Mouse (Mus musculus) stomach, embryonic 16.5 days (tissue): ENCODE results near the gene Ubiad1. TPM values are rescaled to one million over a fixed set of nuclear protein-coding genes. Genes with fewer than 3 reads are reported as not detected.

Experiments
- ATAC-seq: fragments of 200-750 bp; cut with Nextera tagmentation; 2 replicates; pipeline ENCODE4 v1.8.0; 2017; ENCODE audit warnings: moderate number of reproducible peaks, moderate TSS enrichment; ENCODE audit not compliant: insufficient read depth, low FRiP score
- H3K27ac ChIP-seq: fragments of 300-500 bp; sonication (generic); 2 replicates; pipeline ENCODE4 v1.5.1; 2014; ENCODE audit warnings: low read length
- H3K27me3 ChIP-seq: fragments of 300-500 bp; sonication (generic); 2 replicates; pipeline ENCODE4 v1.6.1; 2014; ENCODE audit warnings: low read length, control low read depth, mixed read lengths; ENCODE audit not compliant: control insufficient read depth, insufficient read depth
- H3K36me3 ChIP-seq: fragments of 300-500 bp; sonication (generic); 2 replicates; pipeline ENCODE4 v1.6.1; 2014; ENCODE audit warnings: low read length; ENCODE audit not compliant: control insufficient read depth, insufficient read depth
- H3K4me1 ChIP-seq: fragments of 300-500 bp; sonication (generic); 2 replicates; pipeline ENCODE4 v1.6.1; 2014; ENCODE audit warnings: low read length, control low read depth, mixed read lengths; ENCODE audit not compliant: control insufficient read depth, insufficient read depth
- H3K4me2 ChIP-seq: fragments of 300-500 bp; sonication (generic); 2 replicates; pipeline ENCODE4 v1.6.1; 2014; ENCODE audit warnings: low read depth, low read length, mixed read lengths
- H3K4me3 ChIP-seq: fragments of 300-500 bp; sonication (generic); replicated peaks from 2 replicates; pipeline ENCODE4 v1.5.1; 2014; ENCODE audit warnings: mild to moderate bottlenecking, low read length
- H3K9ac ChIP-seq: fragments of 300-500 bp; sonication (generic); 2 replicates; pipeline ENCODE4 v1.6.1; 2014; ENCODE audit warnings: low read length
- H3K9me3 ChIP-seq: fragments of 300-500 bp; sonication (generic); replicated peaks from 2 replicates; pipeline ENCODE4 v1.6.1; 2016; ENCODE audit warnings: low read length, control low read depth; ENCODE audit not compliant: control insufficient read depth
- WGBS: fragments of 180-500 bp; shearing (Covaris S2); extraction: QIAGEN DNeasy Blood & Tissue Kit; methylation state at CpG from one replicate; pipeline ENCODE4 v1.1.7; 2014; 5-methylcytosine and 5-hydroxymethylcytosine counted together
- polyA plus RNA-seq: library from polyadenylated mRNA; unstranded; fragments of >200 nt; fragmentation: Nextera tagmentation; extraction: Ambion mirVana; gene quantifications from 2 replicates; pipeline ENCODE4 v1.2.1, GENCODE M21; 2015

The Ubiad1 gene
- polyA plus RNA-seq, 1 experiment from 2014 or later = 20.0 TPM

- ATAC-seq = no peak
- 84% methylated on average over 10 of the region's 10 CpGs for WGBS
- Histone ChIP-seq H3K4me1 (no peaks in the 10 kb centered on the region), H3K27ac (no peak overlapping the region), H3K4me2 (no peak overlapping the region), H3K36me3 (peaks cover 29% of the 10 kb centered on the region), H3K9me3 (no peaks in the 10 kb centered on the region), H3K27me3 (no peaks in the 10 kb centered on the region), H3K4me3 (no peak overlapping the region), H3K9ac (no peak overlapping the region)
These were observed 26.8 kb upstream of the Ubiad1 start for GRCm38 (mm10) chr4:148471363-148471806.

- Histone ChIP-seq H3K27me3 (no peaks in the 10 kb centered on the region), H3K9ac (no peak overlapping the region), H3K4me2 (no peak overlapping the region), H3K9me3 (no peaks in the 10 kb centered on the region), H3K4me3 (no peak overlapping the region), H3K36me3 (peaks cover 39% of the 10 kb centered on the region), H3K4me1 (no peaks in the 10 kb centered on the region), H3K27ac (no peak overlapping the region)
- 91% methylated on average over 11 of the region's 11 CpGs for WGBS
- ATAC-seq = no peak
These were observed 25.1 kb upstream of the Ubiad1 start for GRCm38 (mm10) chr4:148469487-148470252.

- ATAC-seq = no peak
- Histone ChIP-seq H3K9ac (no peak overlapping the region), H3K36me3 (peaks cover 36% of the 10 kb centered on the region), H3K27me3 (no peaks in the 10 kb centered on the region), H3K4me1 (no peaks in the 10 kb centered on the region), H3K9me3 (no peaks in the 10 kb centered on the region), H3K4me2 (no peak overlapping the region), H3K4me3 (no peak overlapping the region), H3K27ac (no peak overlapping the region)
- WGBS = 91% methylated on average over 10 of the region's 10 CpGs
These were observed 23.8 kb upstream of the Ubiad1 start for GRCm38 (mm10) chr4:148468396-148468795.

GRCm38 (mm10) chr4:148466511-148467079, 22.0 kb upstream of the Ubiad1 start:
- Histone ChIP-seq H3K27ac (no peak overlapping the region), H3K4me2 (no peak overlapping the region), H3K36me3 (peaks cover 40% of the 10 kb centered on the region), H3K4me1 (no peaks in the 10 kb centered on the region), H3K27me3 (no peaks in the 10 kb centered on the region), H3K9ac (no peak overlapping the region), H3K4me3 (no peak overlapping the region), H3K9me3 (no peaks in the 10 kb centered on the region)
- no peak for ATAC-seq
- WGBS = 88% methylated on average over 5 of the region's 5 CpGs

- Histone ChIP-seq H3K4me1 (no peaks in the 10 kb centered on the region), H3K9me3 (no peaks in the 10 kb centered on the region), H3K4me3 (no peak overlapping the region), H3K27me3 (no peaks in the 10 kb centered on the region), H3K27ac (no peak overlapping the region), H3K4me2 (no peak overlapping the region), H3K9ac (no peak overlapping the region), H3K36me3 (peaks cover 33% of the 10 kb centered on the region)
- ATAC-seq = no peak
- 93% methylated on average over 12 of the region's 12 CpGs for WGBS
These were observed 20.3 kb upstream of the Ubiad1 start for GRCm38 (mm10) chr4:148464869-148465268.

- H3K36me3 ChIP-seq = peaks cover 33% of the 10 kb centered on the region
- H3K4me2 ChIP-seq = no peak overlapping the region
- ATAC-seq = no peak
- 89% methylated on average over 12 of the region's 12 CpGs for WGBS
- no peaks in the 10 kb centered on the region for H3K4me1 ChIP-seq
- no peak overlapping the region for H3K27ac ChIP-seq
- H3K4me3 ChIP-seq = no peak overlapping the region
- no peaks in the 10 kb centered on the region for H3K27me3 ChIP-seq
- no peak overlapping the region for H3K9ac ChIP-seq
- H3K9me3 ChIP-seq = no peaks in the 10 kb centered on the region
These were observed 19.7 kb upstream of the Ubiad1 start for GRCm38 (mm10) chr4:148464301-148464700.

GRCm38 (mm10) chr4:148463208-148463960, 18.8 kb upstream of the Ubiad1 start:
- Histone ChIP-seq H3K4me2 (no peak overlapping the region), H3K4me3 (no peak overlapping the region), H3K9me3 (no peaks in the 10 kb centered on the region), H3K36me3 (peaks cover 34% of the 10 kb centered on the region), H3K27me3 (no peaks in the 10 kb centered on the region), H3K4me1 (no peaks in the 10 kb centered on the region), H3K9ac (no peak overlapping the region), H3K27ac (no peak overlapping the region)
- no peak for ATAC-seq
- 70% methylated on average over 14 of the region's 14 CpGs for WGBS

- no peak overlapping the region for H3K4me3 ChIP-seq
- no peak overlapping the region for H3K27ac ChIP-seq
- no peak overlapping the region for H3K4me2 ChIP-seq
- no peak overlapping the region for H3K9ac ChIP-seq
- 93% methylated on average over 13 of the region's 13 CpGs for WGBS
- H3K9me3 ChIP-seq = no peaks in the 10 kb centered on the region
- peaks cover 29% of the 10 kb centered on the region for H3K36me3 ChIP-seq
- H3K4me1 ChIP-seq = no peaks in the 10 kb centered on the region
- no peak for ATAC-seq
- H3K27me3 ChIP-seq = no peaks in the 10 kb centered on the region
These were observed 18.1 kb upstream of the Ubiad1 start for GRCm38 (mm10) chr4:148462717-148463116.

- Histone ChIP-seq H3K9ac (no peak overlapping the region), H3K4me1 (no peaks in the 10 kb centered on the region), H3K9me3 (no peaks in the 10 kb centered on the region), H3K27ac (no peak overlapping the region), H3K4me2 (no peak overlapping the region), H3K36me3 (peaks cover 27% of the 10 kb centered on the region), H3K27me3 (no peaks in the 10 kb centered on the region), H3K4me3 (no peak overlapping the region)
- WGBS = 82% methylated on average over 4 of the region's 4 CpGs
- no peak for ATAC-seq
These were observed 17.2 kb upstream of the Ubiad1 start for GRCm38 (mm10) chr4:148461772-148462171.
